In the genomic region with DNA sequence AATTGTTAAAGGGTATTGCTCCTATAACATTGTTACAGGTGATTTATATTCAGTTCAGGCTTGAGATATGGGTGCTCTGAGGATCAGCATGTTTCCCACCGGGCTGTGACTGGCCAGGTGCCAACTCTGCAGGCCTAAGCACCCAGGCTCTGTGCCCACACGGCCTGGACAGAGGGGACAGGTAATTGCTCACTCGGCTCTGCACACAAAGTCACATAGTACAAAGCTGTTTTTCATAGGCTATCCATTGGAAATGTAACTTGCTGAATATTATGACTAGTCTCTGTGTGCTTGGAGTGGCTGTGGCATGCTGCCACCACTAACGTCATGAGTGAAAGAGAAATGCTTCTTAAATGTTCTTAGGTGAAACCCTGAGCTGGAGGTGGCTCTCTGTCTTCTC, we compare ENCODE assay signal across 14 mouse cellular contexts.
A peak's percentile ranks its signal among the peaks of the same experiment; 100 is the strongest.
DNase-seq lines count a peak whose midpoint lies in the region; ATAC-seq lines count a peak whose summit lies in the region.
"Had no signal": no experiment of that assay in that cellular context is flagged by ENCODE, and none has a peak within 500 bp of the region (broad histone marks: within the 10 kb centered on the region; RNA-seq: fewer than 3 reads in every experiment).

No protein-coding gene starts in this region.

- DNase-seq in hindbrain, embryonic 11.5 days (ENCODE audit: low spot score), result no peak
- DNase-seq in lung, postnatal 14 days, result peak; percentile 5
- no peak for DNase-seq in lung, adult 18-20 months
- peak; percentile 75 for DNase-seq in cerebellum, adult 9-11 months
- peak; percentile 62 to 73 for DNase-seq in kidney, postnatal 4 days
- DNase-seq in left cerebral cortex, adult 11 months (ENCODE audit: low spot score), result no peak
- no peak for DNase-seq in frontal cortex, postnatal 10 days (ENCODE audit: low spot score in 2 of 2)
- DNase-seq: gastrocnemius, adult 2 months had no signal

- WGBS in hindbrain, embryonic 16.5 days, result 46% methylated on average over 4 of the region's 4 CpGs
- 81% methylated on average over 4 of the region's 4 CpGs for WGBS in hindbrain, embryonic 11.5 days

- peak; percentile 53; the same call in 1 of the 2 replicates for ATAC-seq in hindbrain, embryonic 16.5 days
- no peak for ATAC-seq in hindbrain, embryonic 11.5 days (ENCODE audit: low FRiP score)
- ATAC-seq: inflammation-experienced regulatory T-cells, adult 6 months; midbrain, embryonic 13.5 days had no signal

- H3K27me3 ChIP-seq in hindbrain, embryonic 16.5 days (replicated peaks; ENCODE audit: control insufficient read depth, insufficient read depth, low read length), result no peaks in the 10 kb centered on the region
- H3K27me3 ChIP-seq in hindbrain, embryonic 11.5 days (ENCODE audit: control insufficient read depth, insufficient read depth, low read length), result no peaks in the 10 kb centered on the region
- H3K27me3 ChIP-seq: heart, embryonic 15.5 days; midbrain, embryonic 13.5 days had no signal

- no peak overlapping the region for H3K9ac ChIP-seq in hindbrain, embryonic 16.5 days (ENCODE audit: low read depth, low read length)
- H3K9ac ChIP-seq in hindbrain, embryonic 11.5 days (ENCODE audit: low read depth, low read length), result no peak overlapping the region
- H3K9ac ChIP-seq: heart, embryonic 15.5 days; liver, embryonic 15.5 days; midbrain, embryonic 13.5 days had no signal

- no peak overlapping the region for H3K4me3 ChIP-seq in hindbrain, embryonic 16.5 days (ENCODE audit: low read length)
- H3K4me3 ChIP-seq in hindbrain, embryonic 11.5 days (ENCODE audit: low read depth, low read length), result no peak overlapping the region
- H3K4me3 ChIP-seq: erythroblast, embryonic 14.5 days; gastrocnemius, adult 2 months; heart, embryonic 15.5 days; liver, embryonic 15.5 days; midbrain, embryonic 13.5 days had no signal

- H3K4me2 ChIP-seq in hindbrain, embryonic 16.5 days (ENCODE audit: low read length), result no peak overlapping the region
- H3K4me2 ChIP-seq in hindbrain, embryonic 11.5 days (replicated peaks; ENCODE audit: low read depth, low read length), result no peak overlapping the region
- H3K4me2 ChIP-seq: heart, embryonic 15.5 days; liver, embryonic 15.5 days; midbrain, embryonic 13.5 days had no signal

- H3K36me3 ChIP-seq in hindbrain, embryonic 16.5 days (ENCODE audit: control insufficient read depth, insufficient read depth, low read length), result no peaks in the 10 kb centered on the region
- no peaks in the 10 kb centered on the region for H3K36me3 ChIP-seq in hindbrain, embryonic 11.5 days (ENCODE audit: control insufficient read depth, insufficient read depth, low read length)
- H3K36me3 ChIP-seq: heart, embryonic 15.5 days; liver, embryonic 15.5 days; midbrain, embryonic 13.5 days had no signal

- H3K9me3 ChIP-seq in hindbrain, embryonic 16.5 days (ENCODE audit: control insufficient read depth, low read length), result no peaks in the 10 kb centered on the region
- H3K9me3 ChIP-seq in hindbrain, embryonic 11.5 days (ENCODE audit: control insufficient read depth, low read length), result no peaks in the 10 kb centered on the region
- H3K9me3 ChIP-seq: heart, embryonic 15.5 days; liver, embryonic 15.5 days; midbrain, embryonic 13.5 days had no signal

- no peaks in the 10 kb centered on the region for H3K4me1 ChIP-seq in hindbrain, embryonic 16.5 days (ENCODE audit: control insufficient read depth, insufficient read depth, low read depth, low read length)
- no peaks in the 10 kb centered on the region for H3K4me1 ChIP-seq in hindbrain, embryonic 11.5 days (replicated peaks; ENCODE audit: control insufficient read depth, insufficient read depth, low read length)
- H3K4me1 ChIP-seq: heart, embryonic 15.5 days; liver, embryonic 15.5 days; midbrain, embryonic 13.5 days had no signal

- no peak overlapping the region for H3K27ac ChIP-seq in hindbrain, embryonic 16.5 days (ENCODE audit: low read depth, low read length)
- no peak overlapping the region for H3K27ac ChIP-seq in hindbrain, embryonic 11.5 days (ENCODE audit: low read depth, low read length)
- H3K27ac ChIP-seq: gastrocnemius, adult 2 months; heart, embryonic 15.5 days; liver, embryonic 15.5 days; midbrain, embryonic 13.5 days had no signal

Comparison
In these comparisons a context has a peak if more than half of its experiments do, and no peak if none do; other contexts are left out.
1. DNase-seq: peak in lung, postnatal 14 days (single experiment), cerebellum, adult 9-11 months (single experiment) and kidney, postnatal 4 days (2 of 2); none in hindbrain, embryonic 11.5 days (single experiment), lung, adult 18-20 months (0 of 2), left cerebral cortex, adult 11 months (single experiment) and frontal cortex, postnatal 10 days (0 of 2).